Mouse (Mus musculus): ENCODE data around the gene Taz. TPM values are rescaled to one million over a fixed set of nuclear protein-coding genes. Genes with fewer than 3 reads are reported as not detected.

Taz gene
- polyA plus RNA-seq (2015; fragmentation: Nextera tagmentation; extraction: Ambion mirVana) = 71.7 and 76.5 TPM in 2 replicates

GRCm38 (mm10) chrX:74281732-74282394 lies at the start of gene Taz, which contains the start of gene Dnase1l1:
Gene Taz, plus strand, starts transcription at chrX:74281912.
Gene Dnase1l1, minus strand, starts transcription at chrX:74282337.

GRCm38 (mm10) chrX:74249615-74250014 lies 32.1 kb upstream of the Taz start, which contains the start of gene Flna:
Gene Flna, minus strand, starts transcription at chrX:74249820.

GRCm38 (mm10) chrX:74254153-74254887 lies 27.4 kb upstream of the Taz start, which contains the start of gene Emd:
Gene Emd, plus strand, starts transcription at chrX:74254687.

GRCm38 (mm10) chrX:74270062-74270901 lies 11.4 kb upstream of the Taz start, which contains the start of gene Rpl10:
Gene Rpl10, plus strand, starts transcription at chrX:74270812.

GRCm38 (mm10) chrX:74296538-74297448 lies 15.1 kb downstream of the Taz start, which contains the start of gene Atp6ap1:
Gene Atp6ap1, plus strand, starts transcription at chrX:74297097.

GRCm38 (mm10) chrX:74304867-74305700 lies 23.4 kb downstream of the Taz start, which contains the start of gene Gdi1:
Gene Gdi1, plus strand, starts transcription at chrX:74304998.

GRCm38 (mm10) chrX:74312540-74313464 lies 31.1 kb downstream of the Taz start, which contains the start of gene Fam50a:
Gene Fam50a, plus strand, starts transcription at chrX:74313033.

GRCm38 (mm10) chrX:74328725-74329161 lies 47.0 kb downstream of the Taz start, which contains the start of gene Plxna3:
Gene Plxna3, plus strand, starts transcription at chrX:74329066.

Small RNAs within 50 kb of the gene (microRNA-seq; reads per million reads assigned to microRNA genes)
- gene Mir7091 (not detected), gene Mir7092 (not detected)

Other genes with a start within 250 kb of the Taz start
- gene Opn1mw, start 154.4 kb upstream of the Taz start, polyA plus RNA-seq (2015; fragmentation: Nextera tagmentation; extraction: Ambion mirVana) = not detected in 2 replicates
- gene Mecp2, start 146.5 kb upstream of the Taz start, polyA plus RNA-seq (2015; fragmentation: Nextera tagmentation; extraction: Ambion mirVana) = 10.4 and 12.3 TPM in 2 replicates
- not detected in 2 replicates for gene Tex28, start 114.1 kb upstream of the Taz start, polyA plus RNA-seq (2015; fragmentation: Nextera tagmentation; extraction: Ambion mirVana)
- gene Tktl1, start 104.7 kb upstream of the Taz start, polyA plus RNA-seq (2015; fragmentation: Nextera tagmentation; extraction: Ambion mirVana) = 0.06 and 0.11 TPM in 2 replicates
- 43.8 and 61.0 TPM in 2 replicates for gene Flna, start 32.1 kb upstream of the Taz start, polyA plus RNA-seq (2015; fragmentation: Nextera tagmentation; extraction: Ambion mirVana)
- gene Emd, start 27.2 kb upstream of the Taz start, polyA plus RNA-seq (2015; fragmentation: Nextera tagmentation; extraction: Ambion mirVana) = 14.8 and 19.3 TPM in 2 replicates
- 381 and 413 TPM in 2 replicates for gene Rpl10, start 11.1 kb upstream of the Taz start, polyA plus RNA-seq (2015; fragmentation: Nextera tagmentation; extraction: Ambion mirVana)
- gene Dnase1l1, start 425 bp downstream of the Taz start, polyA plus RNA-seq (2015; fragmentation: Nextera tagmentation; extraction: Ambion mirVana) = 4.8 and 6.5 TPM in 2 replicates
- 288 and 316 TPM in 2 replicates for gene Atp6ap1, start 15.2 kb downstream of the Taz start, polyA plus RNA-seq (2015; fragmentation: Nextera tagmentation; extraction: Ambion mirVana)
- gene Gdi1, start 23.1 kb downstream of the Taz start, polyA plus RNA-seq (2015; fragmentation: Nextera tagmentation; extraction: Ambion mirVana) = 703 and 737 TPM in 2 replicates
- gene Fam50a, start 31.1 kb downstream of the Taz start, polyA plus RNA-seq (2015; fragmentation: Nextera tagmentation; extraction: Ambion mirVana) = 50.7 and 58.8 TPM in 2 replicates
- gene Plxna3, start 47.2 kb downstream of the Taz start, polyA plus RNA-seq (2015; fragmentation: Nextera tagmentation; extraction: Ambion mirVana) = 17.0 and 25.9 TPM in 2 replicates
- 84.2 and 99.7 TPM in 2 replicates for gene Lage3, start 71.7 kb downstream of the Taz start, polyA plus RNA-seq (2015; fragmentation: Nextera tagmentation; extraction: Ambion mirVana)
- 62.6 and 63.8 TPM in 2 replicates for gene Ubl4a, start 91.3 kb downstream of the Taz start, polyA plus RNA-seq (2015; fragmentation: Nextera tagmentation; extraction: Ambion mirVana)
- gene Slc10a3, start 91.4 kb downstream of the Taz start, polyA plus RNA-seq (2015; fragmentation: Nextera tagmentation; extraction: Ambion mirVana) = 7.3 TPM in 2 replicates
- 29.6 and 32.1 TPM in 2 replicates for gene Fam3a, start 111.4 kb downstream of the Taz start, polyA plus RNA-seq (2015; fragmentation: Nextera tagmentation; extraction: Ambion mirVana)
- 9.5 and 9.7 TPM in 2 replicates for gene Ikbkg, start 111.4 kb downstream of the Taz start, polyA plus RNA-seq (2015; fragmentation: Nextera tagmentation; extraction: Ambion mirVana)
- gene G6pdx, start 147.3 kb downstream of the Taz start, polyA plus RNA-seq (2015; fragmentation: Nextera tagmentation; extraction: Ambion mirVana) = 38.9 and 41.4 TPM in 2 replicates
- gene Gm6880, start 199.5 kb downstream of the Taz start, polyA plus RNA-seq (2015; fragmentation: Nextera tagmentation; extraction: Ambion mirVana) = not detected in 2 replicates

Data from neural tube, postnatal 0 days (tissue).